ENCODE assay signal across 20 mouse cellular contexts in genomic region chr2:19280331-19280730, GRCm38 (mm10).
A peak's percentile ranks its signal among the peaks of the same experiment; 100 is the strongest.
DNase-seq lines count a peak whose midpoint lies in the region; ATAC-seq and TF ChIP-seq lines count a peak whose summit lies in the region.
"Had no signal": no experiment of that assay in that cellular context is flagged by ENCODE, and none has a peak within 500 bp of the region (broad histone marks: within the 10 kb centered on the region; RNA-seq: fewer than 3 reads in every experiment).

No protein-coding gene starts in this region.

- H3K36me3 ChIP-seq in forebrain, embryonic 15.5 days = no peaks in the 10 kb centered on the region
- H3K36me3 ChIP-seq in forebrain, embryonic 11.5 days (ENCODE audit: control insufficient read depth, insufficient read depth, low read length) = no peaks in the 10 kb centered on the region
- no peaks in the 10 kb centered on the region for H3K36me3 ChIP-seq in kidney, embryonic 15.5 days
- H3K36me3 ChIP-seq: embryonic facial prominence, embryonic 15.5 days; heart, embryonic 12.5 days; hindbrain, embryonic 12.5 days; limb, embryonic 15.5 days; liver, embryonic 15.5 days; midbrain, embryonic 10.5 days had no signal

- 66% methylated on average over 11 of the region's 11 CpGs for WGBS in forebrain, embryonic 15.5 days
- 91% methylated on average over 11 of the region's 11 CpGs for WGBS in forebrain, embryonic 11.5 days
- WGBS in cerebellum, adult 2 months = 18% methylated on average over 11 of the region's 11 CpGs
- 84% methylated on average over 11 of the region's 11 CpGs for WGBS in kidney, embryonic 15.5 days

- no peak overlapping the region for H3K27ac ChIP-seq in forebrain, embryonic 15.5 days (replicated peaks)
- no peak overlapping the region for H3K27ac ChIP-seq in forebrain, embryonic 11.5 days (ENCODE audit: low read depth, low read length)
- no peak overlapping the region for H3K27ac ChIP-seq in layer of hippocampus, adult 2 months
- no peak overlapping the region for H3K27ac ChIP-seq in cerebellum, adult 2 months (ENCODE audit: insufficient read depth, low read length)
- no peak overlapping the region for H3K27ac ChIP-seq in kidney, embryonic 15.5 days
- H3K27ac ChIP-seq: embryonic facial prominence, embryonic 15.5 days; hindbrain, embryonic 12.5 days; limb, embryonic 15.5 days; liver, embryonic 15.5 days; macrophage; midbrain, embryonic 10.5 days had no signal

- ATAC-seq in forebrain, embryonic 15.5 days (replicated peaks) = peak; percentile 71
- no peak for ATAC-seq in forebrain, embryonic 11.5 days (replicated peaks; ENCODE audit: low FRiP score)
- no peak for ATAC-seq in kidney, embryonic 15.5 days (replicated peaks; ENCODE audit: low FRiP score)
- ATAC-seq: intestine, embryonic 16.5 days had no signal

- H3K27me3 ChIP-seq in forebrain, embryonic 15.5 days = 0 out of 2 replicates have a peak, but pooled peaks cover 4% of the 10 kb centered on the region
- no peaks in the 10 kb centered on the region for H3K27me3 ChIP-seq in forebrain, embryonic 11.5 days (ENCODE audit: control insufficient read depth, insufficient read depth, low read length)
- no peaks in the 10 kb centered on the region for H3K27me3 ChIP-seq in cerebellum, adult 2 months (ENCODE audit: control insufficient read depth, insufficient read depth, low read length)
- H3K27me3 ChIP-seq in kidney, embryonic 15.5 days = peaks cover 5% of the 10 kb centered on the region; the same call in 1 of the 2 replicates
- H3K27me3 ChIP-seq: embryonic facial prominence, embryonic 15.5 days; hindbrain, embryonic 12.5 days had no signal

- H3K4me3 ChIP-seq in forebrain, embryonic 15.5 days = no peak overlapping the region
- H3K4me3 ChIP-seq in forebrain, embryonic 11.5 days (ENCODE audit: low read depth, low read length) = no peak overlapping the region
- H3K4me3 ChIP-seq in layer of hippocampus, adult 2 months = no peak overlapping the region
- no peak overlapping the region for H3K4me3 ChIP-seq in cerebellum, adult 2 months (replicated peaks; ENCODE audit: insufficient read depth, low read depth, low read length)
- no peak overlapping the region for H3K4me3 ChIP-seq in kidney, embryonic 15.5 days (replicated peaks)
- H3K4me3 ChIP-seq: embryonic facial prominence, embryonic 15.5 days; heart, embryonic 12.5 days; hindbrain, embryonic 12.5 days; limb, embryonic 15.5 days; liver, embryonic 15.5 days; midbrain, embryonic 10.5 days had no signal

- TF ChIP-seq POLR2A in cerebellum, adult 2 months (IDR thresholded peaks at IDR 0.05; ENCODE audit: borderline replicate concordance, insufficient read depth, low read length) = no peak

- H3K4me2 ChIP-seq in forebrain, embryonic 15.5 days (replicated peaks) = no peak overlapping the region
- no peak overlapping the region for H3K4me2 ChIP-seq in forebrain, embryonic 11.5 days (ENCODE audit: low read depth, low read length, severe bottlenecking)
- no peak overlapping the region for H3K4me2 ChIP-seq in kidney, embryonic 15.5 days
- H3K4me2 ChIP-seq: embryonic facial prominence, embryonic 15.5 days; heart, embryonic 12.5 days; hindbrain, embryonic 12.5 days; limb, embryonic 15.5 days; liver, embryonic 15.5 days had no signal

- DNase-seq in forebrain, embryonic 11.5 days (ENCODE audit: low spot score) = no peak
- DNase-seq in layer of hippocampus, postnatal 10 days (ENCODE audit: low spot score in 2 of 2) = peak; percentile 14 to 18
- no peak for DNase-seq in layer of hippocampus, adult 2 months (ENCODE audit: low spot score in 2 of 2)
- DNase-seq in cerebellum, adult 2 months = peak; percentile 35 to 51
- DNase-seq in cerebellum, postnatal 36 days = peak; percentile 23 to 31
- no peak for DNase-seq in ovary, postnatal 10 days (ENCODE audit: low spot score)
- DNase-seq: embryo, embryonic 11 days; heart, postnatal 14 days; right cerebral cortex, adult 18-20 months; thymus, postnatal 14 days had no signal

- peaks cover 2% of the 10 kb centered on the region; the same call in 1 of the 2 replicates for H3K4me1 ChIP-seq in forebrain, embryonic 15.5 days
- H3K4me1 ChIP-seq in forebrain, embryonic 11.5 days (replicated peaks; ENCODE audit: control insufficient read depth, insufficient read depth, low read length) = 0 out of 2 replicates have a peak, but pooled peaks cover 2% of the 10 kb centered on the region
- H3K4me1 ChIP-seq in cerebellum, adult 2 months (ENCODE audit: control insufficient read depth, insufficient read depth, low read length) = no peaks in the 10 kb centered on the region; the same call in 1 of the 2 replicates
- H3K4me1 ChIP-seq in kidney, embryonic 15.5 days = 0 out of 2 replicates have a peak, but pooled peaks cover 2% of the 10 kb centered on the region
- H3K4me1 ChIP-seq: embryonic facial prominence, embryonic 15.5 days; heart, embryonic 12.5 days; hindbrain, embryonic 12.5 days; limb, embryonic 15.5 days had no signal

- no peak overlapping the region for H3K9ac ChIP-seq in forebrain, embryonic 15.5 days (replicated peaks)
- no peak overlapping the region for H3K9ac ChIP-seq in forebrain, embryonic 11.5 days (ENCODE audit: low read length)
- no peak overlapping the region for H3K9ac ChIP-seq in kidney, embryonic 15.5 days
- H3K9ac ChIP-seq: embryonic facial prominence, embryonic 15.5 days; heart, embryonic 12.5 days; hindbrain, embryonic 12.5 days; limb, embryonic 15.5 days; liver, embryonic 15.5 days had no signal

- no peaks in the 10 kb centered on the region for H3K9me3 ChIP-seq in forebrain, embryonic 15.5 days
- H3K9me3 ChIP-seq in forebrain, embryonic 11.5 days (ENCODE audit: control insufficient read depth, low read length) = no peaks in the 10 kb centered on the region
- no peaks in the 10 kb centered on the region for H3K9me3 ChIP-seq in kidney, embryonic 15.5 days (replicated peaks)
- H3K9me3 ChIP-seq: embryonic facial prominence, embryonic 15.5 days; heart, embryonic 12.5 days; hindbrain, embryonic 12.5 days; limb, embryonic 15.5 days; liver, embryonic 15.5 days; midbrain, embryonic 10.5 days had no signal

- no peak for TF ChIP-seq CTCF in layer of hippocampus, adult 2 months (conservative IDR thresholded peaks at IDR 0.05)
- TF ChIP-seq CTCF in cerebellum, adult 2 months (IDR thresholded peaks at IDR 0.05; ENCODE audit: borderline replicate concordance, insufficient read depth, low read depth, low read length) = no peak

Comparison
In these comparisons a context has a peak if more than half of its experiments do, and no peak if none do; other contexts are left out.
1. DNase-seq: peak in layer of hippocampus, postnatal 10 days (2 of 2), cerebellum, adult 2 months (2 of 2) and cerebellum, postnatal 36 days (2 of 2); none in forebrain, embryonic 11.5 days (single experiment), layer of hippocampus, adult 2 months (0 of 2) and ovary, postnatal 10 days (single experiment).